Mouse (Mus musculus) small intestine, adult 2 months (tissue): ENCODE measurements at regions not wholly inside any gene's neighbourhood (a gene's known extent, or its start where the extent isn't known, plus 50 kb on each side); places are given as distances from the start of the nearest gene placed in this dataset.

ENCODE experiments used
- CTCF ChIP-seq: fragments of 200-500 bp; IDR thresholded peaks from 2 replicates; pipeline ENCODE4 v1.5.1; 2012; ENCODE audit warnings: low read depth, mild to moderate bottlenecking, control low read depth, inconsistent platforms, low read length, moderate library complexity, mixed read lengths; ENCODE audit not compliant: insufficient replicate concordance, insufficient read length; ENCODE audit errors: extremely low read depth
- POLR2A ChIP-seq: fragments of 200-500 bp; IDR thresholded peaks from 2 replicates; pipeline ENCODE4 v1.6.1; 2012; ENCODE audit warnings: low read depth, mild to moderate bottlenecking, control low read depth, inconsistent platforms, low read length, moderate library complexity

GRCm38 (mm10) chr7:83140216-83140615 is 273.1 kb downstream of the Mex3b start:
- TF ChIP-seq CTCF (no peak), POLR2A (no peak)
